Mouse (Mus musculus): Measurements from ENCODE around the gene Eps15. TPM values are rescaled to one million over a fixed set of nuclear protein-coding genes. Genes with fewer than 3 reads are reported as not detected.

The Eps15 gene
- total and polyA plus RNA-seq, 2 experiments from 2014 or later: 17.4 to 26.2 TPM

- peaks cover 6% of the 10 kb centered on the region; the same call in 1 of the 2 replicates for H3K4me1 ChIP-seq (ENCODE audit: control insufficient read depth, insufficient read depth)
- H3K27me3 ChIP-seq (ENCODE audit: control insufficient read depth, insufficient read depth, low read length): no peaks in the 10 kb centered on the region
- no peaks in the 10 kb centered on the region for H3K9me3 ChIP-seq (replicated peaks; ENCODE audit: control insufficient read depth, low read length)
- ATAC-seq (ENCODE audit: insufficient read depth, low read depth) (no peak), DNase-seq (ENCODE audit: low spot score) (no peak)
- H3K27ac ChIP-seq (ENCODE audit: low read depth): peak overlapping the region; percentile 72
- no peak overlapping the region for H3K9ac ChIP-seq (replicated peaks; ENCODE audit: low read depth, low read length)
- H3K36me3 ChIP-seq (replicated peaks; ENCODE audit: control insufficient read depth, insufficient read depth, low read length): no peaks in the 10 kb centered on the region
- no peak for TF ChIP-seq EP300 (IDR thresholded peaks at IDR 0.05; ENCODE audit: low read depth)
- no peak for TF ChIP-seq CTCF (IDR thresholded peaks at IDR 0.05; ENCODE audit: low read depth)
- peak overlapping the region; percentile 81; the same call in 1 of the 2 replicates for H3K4me2 ChIP-seq (ENCODE audit: low read depth, low read length)
- 60% methylated on average over 8 of the region's 8 CpGs for WGBS
- no peak overlapping the region for H3K4me3 ChIP-seq (ENCODE audit: low read depth, low read length)
Measured at GRCm38 (mm10) chr4:109405415-109405814, 125.3 kb downstream of the Eps15 start.

- Histone ChIP-seq H3K4me1 (ENCODE audit: control insufficient read depth, insufficient read depth) (peaks cover 11% of the 10 kb centered on the region), H3K9me3 (replicated peaks; ENCODE audit: control insufficient read depth, low read length) (no peaks in the 10 kb centered on the region), H3K9ac (replicated peaks; ENCODE audit: low read depth, low read length) (peak overlapping the region; percentile 63), H3K27me3 (ENCODE audit: control insufficient read depth, insufficient read depth, low read length) (no peaks in the 10 kb centered on the region), H3K4me3 (ENCODE audit: low read depth, low read length) (peak overlapping the region; percentile 59), H3K36me3 (replicated peaks; ENCODE audit: control insufficient read depth, insufficient read depth, low read length) (no peaks in the 10 kb centered on the region), H3K4me2 (ENCODE audit: low read depth, low read length) (peak overlapping the region; percentile 81), H3K27ac (ENCODE audit: low read depth) (peak overlapping the region; percentile 72)
- WGBS: 1% methylated on average over 3 of the region's 3 CpGs
- DNase-seq (ENCODE audit: low spot score) (peak; percentile 94), ATAC-seq (ENCODE audit: insufficient read depth, low read depth) (peak; percentile 92)
- no peak for TF ChIP-seq CTCF (IDR thresholded peaks at IDR 0.05; ENCODE audit: low read depth)
- TF ChIP-seq EP300 (IDR thresholded peaks at IDR 0.05; ENCODE audit: low read depth): peak; percentile 87; the same call in 1 of the 2 replicates
Measured at GRCm38 (mm10) chr4:109406054-109406485, 126.0 kb downstream of the Eps15 start.

DNA sequence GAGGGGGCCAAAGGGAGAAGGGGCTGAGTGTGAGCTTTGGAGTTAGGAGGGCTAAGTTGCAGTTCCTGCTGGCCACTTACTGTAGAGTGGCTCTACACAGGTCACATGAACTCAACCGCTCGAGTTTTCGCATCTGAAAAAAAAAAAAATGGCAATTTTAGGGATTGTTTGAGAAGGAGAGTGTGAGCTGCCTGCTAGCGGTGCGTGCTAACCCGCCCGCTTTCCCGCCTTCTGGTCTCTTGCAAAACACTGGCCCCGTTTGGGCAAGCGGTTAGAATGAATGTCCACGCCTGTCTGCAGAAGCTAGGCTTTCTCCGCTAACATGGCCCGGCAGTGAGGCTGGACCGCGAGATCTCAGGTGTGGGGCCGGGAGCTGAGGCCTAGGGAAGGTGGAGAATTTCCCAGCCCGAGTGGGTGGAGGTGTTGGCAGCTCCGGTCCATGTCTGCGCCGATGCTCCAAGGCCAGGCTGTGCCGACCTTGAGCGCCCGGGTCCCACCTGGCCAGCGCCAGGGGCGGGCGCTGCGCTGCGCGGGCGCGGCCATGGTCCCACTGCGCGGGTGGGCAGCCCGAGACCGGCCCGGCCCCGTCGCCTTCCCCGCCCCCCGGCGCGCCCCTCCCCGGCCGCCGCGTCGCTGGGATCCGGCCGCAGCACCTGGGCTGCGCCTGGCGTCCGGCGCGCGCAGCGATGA lies 126.6 kb downstream of the Eps15 start, which contains the start of gene Ttc39a:
Ttc39a (plus strand) TSS at position 138 of the 690 bp plus-strand sequence.
- Histone ChIP-seq H3K4me3 (ENCODE audit: low read depth, low read length) (peak within 1 kb of the TSS; percentile 59), H3K27me3 (ENCODE audit: control insufficient read depth, insufficient read depth, low read length) (no peaks in the 10 kb centered on the region), H3K9ac (replicated peaks; ENCODE audit: low read depth, low read length) (peak within 1 kb of the TSS; percentile 63), H3K9me3 (replicated peaks; ENCODE audit: control insufficient read depth, low read length) (no peaks in the 10 kb centered on the region), H3K27ac (ENCODE audit: low read depth) (peak within 1 kb of the TSS; percentile 72), H3K4me1 (ENCODE audit: control insufficient read depth, insufficient read depth) (peaks cover 15% of the 10 kb centered on the region), H3K4me2 (ENCODE audit: low read depth, low read length) (peak within 1 kb of the TSS; percentile 81), H3K36me3 (replicated peaks; ENCODE audit: control insufficient read depth, insufficient read depth, low read length) (no peaks in the 10 kb centered on the region)
- WGBS: under 1% methylated on average over 53 of the region's 56 CpGs
- peak; percentile 30 for DNase-seq (ENCODE audit: low spot score)
- no peak for TF ChIP-seq CTCF (IDR thresholded peaks at IDR 0.05; ENCODE audit: low read depth)
- no peak for TF ChIP-seq EP300 (IDR thresholded peaks at IDR 0.05; ENCODE audit: low read depth)
- peak; percentile 49 for ATAC-seq (ENCODE audit: insufficient read depth, low read depth)

DNA sequence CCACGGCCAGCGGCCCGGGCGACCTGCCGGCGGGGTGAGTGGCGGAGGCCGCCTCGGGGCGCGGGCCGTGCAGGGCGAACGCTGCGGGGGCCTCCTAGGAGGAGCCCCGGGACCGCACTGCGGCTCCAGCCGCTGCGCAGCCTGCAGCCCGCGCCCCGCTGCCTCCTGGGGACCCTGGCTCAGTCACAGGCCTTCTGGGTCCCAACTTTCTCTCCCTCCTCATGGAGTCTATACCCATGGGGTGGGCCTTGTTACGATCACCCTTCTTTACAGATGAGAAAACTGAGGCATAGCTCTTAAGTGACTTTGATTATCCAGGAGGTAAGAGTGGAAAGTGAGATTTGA lies 127.1 kb downstream of the Eps15 start:
- ATAC-seq (ENCODE audit: insufficient read depth, low read depth) (no peak), DNase-seq (ENCODE audit: low spot score) (no peak)
- WGBS: 2% methylated on average over 24 of the region's 24 CpGs
- H3K4me1 ChIP-seq (ENCODE audit: control insufficient read depth, insufficient read depth): peaks cover 15% of the 10 kb centered on the region
- peak overlapping the region; percentile 63 for H3K9ac ChIP-seq (replicated peaks; ENCODE audit: low read depth, low read length)
- peak overlapping the region; percentile 59 for H3K4me3 ChIP-seq (ENCODE audit: low read depth, low read length)
- peak overlapping the region; percentile 81 for H3K4me2 ChIP-seq (ENCODE audit: low read depth, low read length)
- TF ChIP-seq CTCF (IDR thresholded peaks at IDR 0.05; ENCODE audit: low read depth) (no peak), EP300 (IDR thresholded peaks at IDR 0.05; ENCODE audit: low read depth) (no peak)
- no peaks in the 10 kb centered on the region for H3K27me3 ChIP-seq (ENCODE audit: control insufficient read depth, insufficient read depth, low read length)
- H3K36me3 ChIP-seq (replicated peaks; ENCODE audit: control insufficient read depth, insufficient read depth, low read length): no peaks in the 10 kb centered on the region
- no peaks in the 10 kb centered on the region for H3K9me3 ChIP-seq (replicated peaks; ENCODE audit: control insufficient read depth, low read length)
- no peak overlapping the region; the same call in 1 of the 2 replicates for H3K27ac ChIP-seq (ENCODE audit: low read depth)

- DNase-seq (ENCODE audit: low spot score): no peak
- H3K4me1 ChIP-seq (ENCODE audit: control insufficient read depth, insufficient read depth): peaks cover 15% of the 10 kb centered on the region
- H3K9ac ChIP-seq (replicated peaks; ENCODE audit: low read depth, low read length): no peak overlapping the region
- H3K4me3 ChIP-seq (ENCODE audit: low read depth, low read length): no peak overlapping the region
- TF ChIP-seq EP300 (IDR thresholded peaks at IDR 0.05; ENCODE audit: low read depth) (no peak), CTCF (IDR thresholded peaks at IDR 0.05; ENCODE audit: low read depth) (no peak)
- no peak overlapping the region for H3K4me2 ChIP-seq (ENCODE audit: low read depth, low read length)
- H3K9me3 ChIP-seq (replicated peaks; ENCODE audit: control insufficient read depth, low read length): no peaks in the 10 kb centered on the region
- H3K27me3 ChIP-seq (ENCODE audit: control insufficient read depth, insufficient read depth, low read length): no peaks in the 10 kb centered on the region
- no peak for ATAC-seq (ENCODE audit: insufficient read depth, low read depth)
- H3K36me3 ChIP-seq (replicated peaks; ENCODE audit: control insufficient read depth, insufficient read depth, low read length): no peaks in the 10 kb centered on the region
- 85% methylated on average over 9 of the region's 9 CpGs for WGBS
- H3K27ac ChIP-seq (ENCODE audit: low read depth): no peak overlapping the region
Measured at GRCm38 (mm10) chr4:109407701-109408485, 127.8 kb downstream of the Eps15 start.
